Mouse (Mus musculus) CD4-positive, CD25-positive, alpha-beta regulatory T cell (primary cell): ENCODE measurements around the gene Nxph3. TPM values are rescaled to one million over a fixed set of nuclear protein-coding genes. Genes with fewer than 3 reads are reported as not detected.

Experiments used
- polyA plus RNA-seq: library from polyadenylated mRNA; unstranded; fragments of 100-300 nt; shearing (Covaris generic); gene quantifications from one replicate; pipeline ENCODE4 v1.2.1, GENCODE M21; 2017

Nxph3 gene
- not detected for polyA plus RNA-seq

GRCm38 (mm10) chr11:95514298-95514861 lies at the start of gene Nxph3:
Gene Nxph3 (minus strand): TSS chr11:95514570.

Other genes starting within 250 kb of the Nxph3 start
- gene Kat7, start 204.3 kb downstream of the Nxph3 start, polyA plus RNA-seq: 111 TPM
- 48.6 TPM for gene Fam117a, start 177.6 kb downstream of the Nxph3 start, polyA plus RNA-seq
- gene Slc35b1, start 129.9 kb downstream of the Nxph3 start, polyA plus RNA-seq: 66.5 TPM
- gene Spop, start 100.5 kb downstream of the Nxph3 start, polyA plus RNA-seq: 193 TPM
- not detected for gene Ngfr, start 73.2 kb upstream of the Nxph3 start, polyA plus RNA-seq
- 87.0 TPM for gene Phb, start 152.4 kb upstream of the Nxph3 start, polyA plus RNA-seq
- 19.1 TPM for gene Zfp652, start 198.1 kb upstream of the Nxph3 start, polyA plus RNA-seq
- 2.3 TPM for gene B130006D01Rik, start 209.0 kb upstream of the Nxph3 start, polyA plus RNA-seq